Mouse (Mus musculus): ENCODE data around the gene Dcakd.

- TF ChIP-seq CTCF (IDR thresholded peaks at IDR 0.05; ENCODE audit: low read depth) (no peak), EP300 (optimal IDR thresholded peaks at IDR 0.05) (no peak)
These were observed 28.5 kb upstream of the Dcakd start for GRCm38 (mm10) chr11:103056636-103057035.

All from stomach, postnatal 0 days (tissue).